Mouse (Mus musculus) CH12.LX (cell line): ENCODE measurements around the gene Galnt6. TPM values are rescaled to one million over a fixed set of nuclear protein-coding genes. Genes with fewer than 3 reads are reported as not detected.

ENCODE experiments used
- DNase-seq: peaks from one replicate; pipeline ENCODE4 v3.0.0-alpha.2; 2013; ENCODE audit errors: extremely low read depth
- H3K27ac ChIP-seq: 2 replicates; pipeline ENCODE4 v1.5.1; 2012; ENCODE audit warnings: low read depth, mild to moderate bottlenecking, control low read depth, moderate library complexity; ENCODE audit not compliant: insufficient read depth
- H3K27me3 ChIP-seq: replicated peaks from 2 replicates; pipeline ENCODE3; 2012; ENCODE audit warnings: inconsistent platforms
- H3K36me3 ChIP-seq, 2 experiments: replicated peaks in 1 of 2; 2 replicates each; pipeline versions ENCODE3 to v1.6.1; 2012; ENCODE audit warnings: inconsistent platforms in 1 of 2, low read length in 1 of 2, mild to moderate bottlenecking in 1 of 2, mixed read lengths in 1 of 2, moderate library complexity in 1 of 2; ENCODE audit not compliant: control insufficient read depth in 1 of 2, insufficient read depth in 1 of 2
- H3K4me1 ChIP-seq, 2 experiments: 2 replicates each; pipeline ENCODE4 v1.6.1; 2012; ENCODE audit warnings: inconsistent platforms in 1 of 2, moderate library complexity in 1 of 2; ENCODE audit not compliant: insufficient read depth in 2 of 2, control insufficient read depth in 1 of 2
- H3K4me2 ChIP-seq: 2 replicates; pipeline ENCODE4 v1.6.1; 2012; ENCODE audit warnings: low read depth, mild to moderate bottlenecking, control low read depth; ENCODE audit not compliant: poor library complexity, insufficient read depth, severe bottlenecking
- H3K4me3 ChIP-seq, 3 experiments: fragments of 150-350 bp in 1 of 3; sonication (generic) in 1 of 3; replicated peaks in 1 of 3; 2 replicates each; pipeline versions ENCODE3 to v1.5.1; 2011 to 2012; ENCODE audit warnings: low read depth in 2 of 3, low read length in 2 of 3, mild to moderate bottlenecking in 2 of 3, moderate library complexity in 2 of 3, control low read depth in 1 of 3, improper control_type of control experiment in 1 of 3, inconsistent platforms in 1 of 3, mixed read lengths in 1 of 3; ENCODE audit not compliant: poor library complexity in 1 of 3
- H3K79me2 ChIP-seq: replicated peaks from 2 replicates; pipeline ENCODE4 v1.6.1; 2012; ENCODE audit warnings: mild to moderate bottlenecking, moderate library complexity; ENCODE audit not compliant: control insufficient read depth, poor library complexity, insufficient read depth, severe bottlenecking; ENCODE audit errors: extremely low read depth
- H3K9ac ChIP-seq: 2 replicates; pipeline ENCODE4 v1.6.1; 2012; ENCODE audit warnings: low read depth, mild to moderate bottlenecking, control low read depth, moderate library complexity; ENCODE audit not compliant: insufficient read depth
- H3K9me3 ChIP-seq: replicated peaks from 2 replicates; pipeline ENCODE3; 2012; ENCODE audit warnings: low read length, inconsistent platforms, mixed read lengths
- BHLHE40 ChIP-seq: IDR thresholded peaks from 2 replicates; pipeline ENCODE4 v1.6.1; 2011; ENCODE audit warnings: mild to moderate bottlenecking, low read depth, low read length, improper control_type of control experiment
- CHD2 ChIP-seq: IDR thresholded peaks from 2 replicates; pipeline ENCODE4 v1.6.1; 2011; ENCODE audit warnings: low read length, improper control_type of control experiment
- ELF1 ChIP-seq: IDR thresholded peaks from 2 replicates; pipeline ENCODE4 v1.6.1; 2014; ENCODE audit warnings: low read depth, mild to moderate bottlenecking, inconsistent platforms, low read length, improper control_type of control experiment
- IRF4 ChIP-seq: IDR thresholded peaks from 2 replicates; pipeline ENCODE4 v1.6.1; 2014; ENCODE audit warnings: low read depth, mild to moderate bottlenecking, inconsistent platforms, low read length, improper control_type of control experiment
- JUND ChIP-seq: conservative IDR thresholded peaks from 2 replicates; pipeline ENCODE4 v1.6.1; 2011; ENCODE audit warnings: low read depth, low read length, improper control_type of control experiment
- MAZ ChIP-seq: IDR thresholded peaks from 2 replicates; pipeline ENCODE4 v1.6.1; 2012; ENCODE audit warnings: low read depth, mild to moderate bottlenecking, inconsistent platforms, low read length, improper control_type of control experiment, moderate library complexity
- MEF2A ChIP-seq: IDR thresholded peaks from 2 replicates; pipeline ENCODE4 v1.6.1; 2014; ENCODE audit warnings: low read depth, mild to moderate bottlenecking, inconsistent platforms, low read length, improper control_type of control experiment, borderline replicate concordance
- MXI1 ChIP-seq: IDR thresholded peaks from 2 replicates; pipeline ENCODE4 v1.6.1; 2011; ENCODE audit warnings: mild to moderate bottlenecking, low read depth, low read length, improper control_type of control experiment
- MYC ChIP-seq: IDR thresholded peaks from 2 replicates; pipeline ENCODE4 v1.6.1; 2011; ENCODE audit warnings: low read depth, mild to moderate bottlenecking, improper control_type of control experiment, low read length
- PAX5 ChIP-seq: IDR thresholded peaks from 2 replicates; pipeline ENCODE4 v1.6.1; 2012; ENCODE audit warnings: low read length, inconsistent platforms, mixed read lengths
- POLR2A ChIP-seq: IDR thresholded peaks from 2 replicates; pipeline ENCODE4 v1.6.1; 2011; ENCODE audit warnings: low read depth, mild to moderate bottlenecking, improper control_type of control experiment, low read length
- ZNF384 ChIP-seq: IDR thresholded peaks from 2 replicates; pipeline ENCODE4 v1.6.1; 2012; ENCODE audit warnings: low read depth, low read length, improper control_type of control experiment, inconsistent platforms
- dilution Hi-C: fragments of 300-500 bp; cut with MboI; formaldehyde crosslinking; loops from 2 replicates; pipeline ENCODE4 v1.14.3; 2020; ENCODE audit warnings: low sequenced_read_pairs; ENCODE audit not compliant: extremely low pct_unique_long_range_greater_than_20kb, extremely low pct_ligation_motif_present
- in situ Hi-C: fragments of 300-500 bp; cut with MboI; formaldehyde crosslinking; loops from 3 replicates; pipeline ENCODE4 v1.14.3; 2019; ENCODE audit warnings: low sequenced_read_pairs, low pct_ligation_motif_present, low pct_unique_long_range_greater_than_20kb, mixed read lengths
- polyA plus RNA-seq: library from polyadenylated mRNA; unstranded; fragments of >175 nt; gene quantifications from 2 replicates; pipeline ENCODE4 v1.2.1, GENCODE M21; 2012; ENCODE audit warnings: low read depth; ENCODE audit not compliant: insufficient read length
- total RNA-seq, 2 experiments: library from RNA; depleted of rRNA; stranded (reverse); fragments of 300-350 nt in 1 of 2; fragments of >200 nt in 1 of 2; gene quantifications; 2 replicates each; pipeline ENCODE4 v1.2.3; 2012 to 2014

The Galnt6 gene
- total and polyA plus RNA-seq, 3 experiments: 0.58 to 5.0 (median 2.0) TPM

DNA sequence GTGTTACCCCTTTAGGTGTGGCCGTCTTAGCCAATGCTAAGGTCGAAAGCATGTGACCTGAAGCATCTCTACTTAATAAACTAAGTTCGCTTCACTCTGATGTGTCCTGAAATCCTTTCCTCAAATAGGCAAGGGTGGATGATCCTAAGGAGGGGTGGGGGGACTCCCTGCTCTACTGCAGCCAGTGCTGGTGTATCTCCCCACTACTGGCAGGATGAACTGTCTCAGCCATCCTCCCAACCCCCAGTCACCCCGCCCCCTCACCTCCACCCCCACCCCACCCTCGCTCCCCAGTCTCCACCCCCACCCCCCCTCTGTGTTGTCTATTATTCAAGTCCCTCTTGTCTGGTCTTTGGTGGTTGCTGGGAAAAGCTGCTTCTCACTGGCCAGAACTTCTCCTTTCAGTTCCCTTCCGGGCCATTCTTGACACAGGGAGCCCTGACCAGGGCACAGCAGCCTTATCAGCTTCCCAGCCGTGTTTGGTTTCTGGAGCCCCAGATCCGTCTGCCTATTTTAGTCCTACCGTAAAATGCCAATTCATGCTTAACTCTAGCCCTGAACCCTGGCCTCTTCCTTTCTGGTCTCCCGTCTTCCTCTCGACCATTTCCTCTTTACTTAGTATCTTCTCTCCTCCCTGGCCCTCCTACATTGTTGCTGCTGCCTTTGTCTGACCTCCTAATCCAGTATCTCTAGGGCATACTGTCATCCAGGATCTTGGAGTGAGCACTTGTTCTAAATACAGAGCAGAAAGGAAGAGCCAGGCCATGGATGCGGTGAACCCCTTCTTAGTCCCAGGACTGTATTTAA, 55.4 kb downstream of the Galnt6 start:
- Histone ChIP-seq H3K27ac (peak overlapping the region; percentile 75), H3K4me2 (peak overlapping the region; percentile 33), H3K4me3 (no peak overlapping the region), H3K27me3 (no peaks in the 10 kb centered on the region), H3K36me3 (no peaks in the 10 kb centered on the region), H3K9me3 (no peaks in the 10 kb centered on the region), H3K79me2 (peaks cover 3% of the 10 kb centered on the region), H3K4me1 (peaks cover 11 to 58% of the 10 kb centered on the region in 2 experiments)
- in situ Hi-C loops (loop anchor here (10.0 kb wide), 1 partner anchor 139 kb away; no protein-coding TSS in a partner anchor), dilution Hi-C loops (no loop called here)
- peak; percentile 70 for DNase-seq
- TF ChIP-seq PAX5: no peak
- peak; percentile 20; the same call in 1 of the 2 replicates for TF ChIP-seq MAZ
- peak; percentile 53 for TF ChIP-seq CHD2
- peak; percentile 39; the same call in 1 of the 2 replicates for TF ChIP-seq IRF4
- peak; percentile 28; the same call in 1 of the 2 replicates for TF ChIP-seq POLR2A
- TF ChIP-seq ZNF384: no peak
- TF ChIP-seq JUND: no peak
- TF ChIP-seq ELF1: 0 out of 2 replicates have a peak, but pooled peaks have one; percentile 5
- TF ChIP-seq, all 38 proteins: peak for 5
- H3K9ac ChIP-seq: no peak overlapping the region; the same call in 1 of the 2 replicates

DNA sequence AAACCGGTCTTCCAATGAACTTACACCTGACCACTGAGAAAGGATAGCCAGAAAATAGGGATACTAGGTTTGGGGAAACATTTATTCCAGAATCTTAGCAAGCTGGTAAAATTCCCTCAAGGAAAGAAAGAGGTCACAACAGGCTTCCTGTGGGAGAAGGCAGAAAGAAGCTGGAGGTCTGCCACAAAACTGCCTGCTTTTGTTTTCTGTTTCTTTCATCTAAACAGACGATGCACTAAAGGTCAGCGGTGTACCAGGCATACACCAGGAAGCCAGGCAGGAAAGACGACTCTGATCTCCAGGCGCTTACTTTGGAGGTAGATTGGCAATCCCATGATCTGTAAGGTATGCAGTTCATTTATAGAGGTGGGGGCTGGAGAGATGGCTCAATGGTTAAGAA, 58.3 kb downstream of the Galnt6 start:
- TF ChIP-seq MXI1 (no peak), BHLHE40 (no peak), MYC (no peak), MEF2A (no peak)
- Histone ChIP-seq H3K27ac (no peak overlapping the region), H3K4me2 (no peak overlapping the region), H3K36me3 (no peaks in the 10 kb centered on the region), H3K79me2 (peaks cover 31% of the 10 kb centered on the region), H3K9ac (no peak overlapping the region), H3K27me3 (no peaks in the 10 kb centered on the region), H3K4me1 (peaks cover 11 to 81% of the 10 kb centered on the region in 2 experiments), H3K9me3 (no peaks in the 10 kb centered on the region), H3K4me3 (no peak overlapping the region)
- in situ Hi-C loops: loop anchor here (10.0 kb wide), 1 partner anchor 136 kb away; no protein-coding TSS in a partner anchor
- dilution Hi-C loops: no loop called here
- DNase-seq: no peak
